Mouse (Mus musculus): ENCODE results near the gene Gfap. TPM values are rescaled to one million over a fixed set of nuclear protein-coding genes. Genes with fewer than 3 reads are reported as not detected.

Gfap gene
- polyA plus RNA-seq, 1 experiment, result 0.56 TPM

- no peak for DNase-seq (ENCODE audit: low spot score)
Observed at GRCm38 (mm10) chr11:102896641-102897040, 4.1 kb downstream of the Gfap start.

- DNase-seq (ENCODE audit: low spot score), result no peak
Observed at GRCm38 (mm10) chr11:102895779-102896178, 4.9 kb downstream of the Gfap start.

- DNase-seq (ENCODE audit: low spot score), result no peak
Observed at GRCm38 (mm10) chr11:102894716-102895115, 6.0 kb downstream of the Gfap start.

- peak; percentile 60 for DNase-seq (ENCODE audit: low spot score)
Observed at GRCm38 (mm10) chr11:102893015-102893651, 7.6 kb downstream of the Gfap start.

GRCm38 (mm10) chr11:102890096-102890495, 10.6 kb downstream of the Gfap start:
- DNase-seq (ENCODE audit: low spot score), result no peak

GRCm38 (mm10) chr11:102888135-102888534, 12.6 kb downstream of the Gfap start:
- no peak for DNase-seq (ENCODE audit: low spot score)

GRCm38 (mm10) chr11:102887433-102887832, 13.3 kb downstream of the Gfap start:
- no peak for DNase-seq (ENCODE audit: low spot score)

- DNase-seq (ENCODE audit: low spot score), result no peak
Observed at GRCm38 (mm10) chr11:102884616-102885219, 16.0 kb downstream of the Gfap start, which contains the start of gene Fam187a. Gene Fam187a (plus strand): TSS chr11:102885169.

GRCm38 (mm10) chr11:102881314-102882198, 19.2 kb downstream of the Gfap start:
- no peak for DNase-seq (ENCODE audit: low spot score)

GRCm38 (mm10) chr11:102880585-102881313, 20.0 kb downstream of the Gfap start, which contains the start of the genes Eftud2 and Ccdc103:
Gene Eftud2 (minus strand): TSS chr11:102880985.
Gene Ccdc103 (plus strand): TSS chr11:102881204.
- peak; percentile 87 for DNase-seq (ENCODE audit: low spot score)

- DNase-seq (ENCODE audit: low spot score), result no peak
Observed at GRCm38 (mm10) chr11:102879558-102879957, 21.2 kb downstream of the Gfap start.

GRCm38 (mm10) chr11:102874801-102875334, 25.8 kb downstream of the Gfap start:
- DNase-seq (ENCODE audit: low spot score), result no peak

- DNase-seq (ENCODE audit: low spot score), result no peak
Observed at GRCm38 (mm10) chr11:102864272-102864671, 36.4 kb downstream of the Gfap start.

- DNase-seq (ENCODE audit: low spot score), result no peak
Observed at GRCm38 (mm10) chr11:102859933-102860332, 40.8 kb downstream of the Gfap start.

- DNase-seq (ENCODE audit: low spot score), result no peak
Observed at GRCm38 (mm10) chr11:102858951-102859350, 41.8 kb downstream of the Gfap start.

GRCm38 (mm10) chr11:102855941-102856340, 44.8 kb downstream of the Gfap start:
- no peak for DNase-seq (ENCODE audit: low spot score)

GRCm38 (mm10) chr11:102853760-102854159, 47.0 kb downstream of the Gfap start:
- no peak for DNase-seq (ENCODE audit: low spot score)

GRCm38 (mm10) chr11:102851883-102852282, 48.8 kb downstream of the Gfap start:
- peak; percentile 47 for DNase-seq (ENCODE audit: low spot score)

- no peak for DNase-seq (ENCODE audit: low spot score)
Observed at GRCm38 (mm10) chr11:102845926-102846325, 54.8 kb downstream of the Gfap start.

- DNase-seq (ENCODE audit: low spot score), result no peak
Observed at GRCm38 (mm10) chr11:102838616-102839150, 62.0 kb downstream of the Gfap start.

GRCm38 (mm10) chr11:102838126-102838525, 62.6 kb downstream of the Gfap start:
- DNase-seq (ENCODE audit: low spot score), result no peak
